In the genomic region with DNA sequence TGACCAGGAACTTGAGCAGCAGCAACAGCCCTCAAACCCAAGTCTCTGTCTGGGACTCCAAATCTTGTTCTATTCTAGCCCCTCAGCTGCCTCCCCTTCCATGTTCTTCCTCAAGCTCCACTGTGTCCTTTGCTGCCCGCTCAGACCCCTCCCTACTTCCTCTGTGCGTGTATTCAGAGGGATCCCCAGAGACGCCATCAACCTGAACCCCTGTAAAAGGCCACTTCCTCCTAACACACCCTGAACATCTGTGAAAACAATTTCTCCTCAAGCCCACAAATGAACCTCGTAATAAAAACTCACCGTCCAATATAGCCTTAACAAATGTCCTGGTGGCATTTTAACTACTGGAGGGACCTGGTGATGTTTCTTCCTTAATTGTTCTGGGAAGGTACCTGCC, we compare ENCODE assay signal across 27 mouse cellular contexts.
DNase-seq lines count a peak whose midpoint lies in the region; ATAC-seq and TF ChIP-seq lines count a peak whose summit lies in the region.
"Had no signal": no experiment of that assay in that cellular context is flagged by ENCODE, and none has a peak within 500 bp of the region (broad histone marks: within the 10 kb centered on the region; RNA-seq: fewer than 3 reads in every experiment).

No protein-coding gene starts in this region.

- H3K4me1 ChIP-seq in heart, embryonic 12.5 days (replicated peaks): no peaks in the 10 kb centered on the region
- H3K4me1 ChIP-seq: liver, embryonic 15.5 days; stomach, embryonic 15.5 days had no signal

- no peak overlapping the region for H3K9ac ChIP-seq in heart, embryonic 12.5 days
- H3K9ac ChIP-seq: forebrain, embryonic 13.5 days; hindbrain, embryonic 15.5 days; liver, embryonic 15.5 days; lung, embryonic 14.5 days; midbrain, embryonic 15.5 days; stomach, embryonic 15.5 days had no signal

- H3K9me3 ChIP-seq in heart, embryonic 12.5 days (replicated peaks): peaks cover 20% of the 10 kb centered on the region
- H3K9me3 ChIP-seq: liver, embryonic 15.5 days; midbrain, embryonic 15.5 days had no signal

- no peak for TF ChIP-seq CTCF in layer of hippocampus, adult 2 months (conservative IDR thresholded peaks at IDR 0.05)

- no peak for ATAC-seq in heart, embryonic 12.5 days (ENCODE audit: insufficient number of reproducible peaks, low FRiP score)
- ATAC-seq: forebrain, embryonic 13.5 days; inflammation-experienced regulatory T-cells, adult 6 months; midbrain, embryonic 15.5 days; Patski had no signal

- intact Hi-C loops in heart, postnatal 25 days (cut with DNase I): no loop called here

- WGBS in heart, embryonic 12.5 days: 66% methylated on average over 5 of the region's 5 CpGs

- DNase-seq in embryo, embryonic 11 days: peak; percentile 26
- no peak for DNase-seq in embryo, embryonic 9.5 days (ENCODE audit: extremely low spot score)
- DNase-seq in heart, adult 18-20 months: peak; percentile 28 to 68
- peak; percentile 12 for DNase-seq in A20 (ENCODE audit: low read depth, low spot score)
- peak; percentile 10 for DNase-seq in heart, postnatal 25 days (ENCODE audit: low spot score)
- no peak for DNase-seq in layer of hippocampus, adult 2 months (ENCODE audit: low spot score in 2 of 2)
- no peak for DNase-seq in frontal cortex, postnatal 10 days (ENCODE audit: low spot score in 2 of 2)
- DNase-seq: adrenal gland, postnatal 10 days; cerebellum, adult 11-12 months; cerebellum, adult 9-11 months; kidney, adult 11 months; kidney, postnatal 25 days; liver; lung, embryonic 14.5 days; lung, postnatal 14 days; right cerebral cortex, postnatal 25 days had no signal

- H3K4me3 ChIP-seq in heart, embryonic 12.5 days: no peak overlapping the region
- no peak overlapping the region for H3K4me3 ChIP-seq in layer of hippocampus, adult 2 months
- H3K4me3 ChIP-seq: forebrain, embryonic 13.5 days; hindbrain, embryonic 10.5 days; hindbrain, embryonic 15.5 days; left cerebral cortex, adult 2 months; liver, embryonic 15.5 days; midbrain, embryonic 10.5 days; midbrain, embryonic 15.5 days; stomach, embryonic 15.5 days had no signal

- H3K27me3 ChIP-seq in heart, embryonic 12.5 days (replicated peaks): no peaks in the 10 kb centered on the region
- H3K27me3 ChIP-seq: forebrain, embryonic 13.5 days; hindbrain, embryonic 15.5 days; liver, embryonic 15.5 days; midbrain, embryonic 15.5 days; stomach, embryonic 15.5 days had no signal

- no peak overlapping the region for H3K4me2 ChIP-seq in heart, embryonic 12.5 days
- H3K4me2 ChIP-seq: forebrain, embryonic 13.5 days; hindbrain, embryonic 15.5 days; liver, embryonic 15.5 days; lung, embryonic 14.5 days; midbrain, embryonic 15.5 days; stomach, embryonic 15.5 days had no signal

- 0 out of 2 replicates have a peak, but pooled peaks cover 3% of the 10 kb centered on the region for H3K36me3 ChIP-seq in heart, embryonic 12.5 days
- H3K36me3 ChIP-seq: hindbrain, embryonic 10.5 days; hindbrain, embryonic 15.5 days; liver, embryonic 15.5 days; midbrain, embryonic 10.5 days; midbrain, embryonic 15.5 days; stomach, embryonic 15.5 days had no signal

- no peak overlapping the region for H3K27ac ChIP-seq in heart, embryonic 12.5 days (ENCODE audit: poor library complexity, severe bottlenecking)
- H3K27ac ChIP-seq in layer of hippocampus, adult 2 months: no peak overlapping the region
- H3K27ac ChIP-seq: forebrain, embryonic 13.5 days; hindbrain, embryonic 10.5 days; hindbrain, embryonic 15.5 days; left cerebral cortex, adult 2 months; liver, embryonic 15.5 days; midbrain, embryonic 10.5 days; midbrain, embryonic 15.5 days; stomach, embryonic 15.5 days had no signal

Comparison
In these comparisons a context has a peak if more than half of its experiments do, and no peak if none do; other contexts are left out.
1. DNase-seq: peak in embryo, embryonic 11 days (single experiment), heart, adult 18-20 months (2 of 2), A20 (single experiment) and heart, postnatal 25 days (single experiment); none in embryo, embryonic 9.5 days (single experiment), layer of hippocampus, adult 2 months (0 of 2) and frontal cortex, postnatal 10 days (0 of 2).